Mouse (Mus musculus) erythroblast, embryonic 14.5 days (primary cell): ENCODE results near the gene Ngfr.

Experiments used
- GATA1 ChIP-seq: IDR thresholded peaks from 2 replicates; pipeline ENCODE4 v1.6.1; 2012; ENCODE audit warnings: low read length, inconsistent platforms, mixed read lengths
- TAL1 ChIP-seq: IDR thresholded peaks from 3 replicates; pipeline ENCODE4 v1.6.1; 2012; ENCODE audit warnings: low read length, inconsistent platforms, mixed read lengths

DNA sequence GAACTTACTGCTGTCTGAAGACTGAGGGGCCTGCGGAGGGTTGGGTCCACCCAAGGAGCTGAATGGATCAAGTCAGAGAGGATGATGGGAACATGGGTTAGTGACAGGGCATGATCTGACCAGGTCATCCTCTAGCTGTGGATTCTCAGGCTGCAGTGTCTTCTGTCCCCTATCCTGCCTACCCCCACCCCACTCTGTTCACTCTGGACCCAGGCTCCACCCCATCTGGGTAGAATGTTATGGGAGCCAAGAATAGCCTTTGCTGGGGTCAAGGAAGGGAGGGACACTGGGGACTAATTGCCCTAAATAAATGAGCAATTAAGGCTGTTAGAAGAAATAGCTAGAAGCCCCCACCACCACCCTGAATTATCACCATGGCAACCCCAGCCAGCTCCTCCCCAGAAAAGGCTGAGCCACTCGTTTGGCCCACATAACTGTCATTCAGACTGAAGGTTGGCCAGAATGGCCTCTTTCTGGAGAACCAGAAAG is 46.0 kb upstream of the Ngfr start:
- TF ChIP-seq TAL1 (no peak), GATA1 (no peak)
